ENCODE assay signal across 25 mouse cellular contexts in the genomic region with DNA sequence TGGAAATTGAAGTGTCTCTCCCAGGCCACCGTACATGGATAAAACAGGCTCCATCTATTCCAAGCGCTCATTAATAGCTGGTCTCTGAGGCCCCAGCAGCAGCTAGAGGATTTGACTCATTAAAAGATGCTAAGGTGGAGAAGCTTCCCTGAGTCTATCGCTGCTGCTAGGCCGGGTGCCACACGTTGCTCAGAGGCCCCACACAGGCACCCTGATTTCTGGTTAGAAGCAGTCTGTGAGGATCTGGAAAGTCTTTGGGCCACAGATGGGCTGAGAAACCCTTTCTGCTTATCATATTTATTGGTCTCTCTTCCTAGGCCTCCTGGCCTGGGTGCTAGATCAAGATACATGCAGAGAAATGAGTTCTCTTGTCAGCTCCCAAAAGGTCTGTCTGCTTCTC.
"Had no signal": no experiment of that assay in that cellular context is flagged by ENCODE, and none has a peak within 500 bp of the region (broad histone marks: within the 10 kb centered on the region; RNA-seq: fewer than 3 reads in every experiment).

No protein-coding gene starts in this region.

- ATAC-seq: hindbrain, embryonic 16.5 days; inflammation-experienced regulatory T-cells, adult 6 months; intestine, embryonic 15.5 days; intestine, postnatal 0 days had no signal

- H3K9ac ChIP-seq: heart, embryonic 12.5 days; hindbrain, embryonic 12.5 days; hindbrain, embryonic 14.5 days; intestine, embryonic 15.5 days; limb, embryonic 12.5 days had no signal

- H3K27me3 ChIP-seq: heart, embryonic 12.5 days; hindbrain, embryonic 12.5 days; intestine, embryonic 15.5 days had no signal

- H3K27ac ChIP-seq: gastrocnemius, adult 2 months; heart, adult 2 months; hindbrain, embryonic 10.5 days; hindbrain, embryonic 12.5 days; hindbrain, embryonic 14.5 days; intestine, embryonic 15.5 days; layer of hippocampus, adult 2 months; left cerebral cortex, adult 2 months; limb, embryonic 10.5 days; limb, embryonic 12.5 days had no signal

- H3K4me1 ChIP-seq: heart, embryonic 12.5 days; hindbrain, embryonic 10.5 days; hindbrain, embryonic 12.5 days; intestine, embryonic 15.5 days had no signal

- H3K36me3 ChIP-seq: heart, embryonic 12.5 days; hindbrain, embryonic 10.5 days; hindbrain, embryonic 12.5 days; intestine, embryonic 15.5 days; limb, embryonic 10.5 days; limb, embryonic 12.5 days had no signal

- DNase-seq: gastrocnemius, adult 2 months; gastrocnemius, postnatal 10 days; gastrocnemius, postnatal 25 days; heart, adult 2 months; heart, postnatal 10 days; heart, postnatal 4 days; kidney, adult 18-20 months; kidney, adult 8-10 months; kidney, postnatal 10 days; kidney, postnatal 25 days; kidney, postnatal 4 days; liver had no signal

- H3K4me2 ChIP-seq: heart, embryonic 12.5 days; hindbrain, embryonic 12.5 days; hindbrain, embryonic 14.5 days; intestine, embryonic 15.5 days; limb, embryonic 12.5 days; liver, embryonic 11.5 days had no signal

- H3K9me3 ChIP-seq: heart, embryonic 12.5 days; hindbrain, embryonic 10.5 days; hindbrain, embryonic 12.5 days; intestine, embryonic 15.5 days; limb, embryonic 10.5 days; limb, embryonic 12.5 days had no signal

- H3K4me3 ChIP-seq: gastrocnemius, adult 2 months; heart, adult 2 months; heart, embryonic 12.5 days; hindbrain, embryonic 10.5 days; hindbrain, embryonic 12.5 days; intestine, embryonic 15.5 days; layer of hippocampus, adult 2 months; left cerebral cortex, adult 2 months; limb, embryonic 10.5 days; limb, embryonic 12.5 days had no signal
